Comparison of ENCODE assay signal across 19 mouse cellular contexts in the genomic region with DNA sequence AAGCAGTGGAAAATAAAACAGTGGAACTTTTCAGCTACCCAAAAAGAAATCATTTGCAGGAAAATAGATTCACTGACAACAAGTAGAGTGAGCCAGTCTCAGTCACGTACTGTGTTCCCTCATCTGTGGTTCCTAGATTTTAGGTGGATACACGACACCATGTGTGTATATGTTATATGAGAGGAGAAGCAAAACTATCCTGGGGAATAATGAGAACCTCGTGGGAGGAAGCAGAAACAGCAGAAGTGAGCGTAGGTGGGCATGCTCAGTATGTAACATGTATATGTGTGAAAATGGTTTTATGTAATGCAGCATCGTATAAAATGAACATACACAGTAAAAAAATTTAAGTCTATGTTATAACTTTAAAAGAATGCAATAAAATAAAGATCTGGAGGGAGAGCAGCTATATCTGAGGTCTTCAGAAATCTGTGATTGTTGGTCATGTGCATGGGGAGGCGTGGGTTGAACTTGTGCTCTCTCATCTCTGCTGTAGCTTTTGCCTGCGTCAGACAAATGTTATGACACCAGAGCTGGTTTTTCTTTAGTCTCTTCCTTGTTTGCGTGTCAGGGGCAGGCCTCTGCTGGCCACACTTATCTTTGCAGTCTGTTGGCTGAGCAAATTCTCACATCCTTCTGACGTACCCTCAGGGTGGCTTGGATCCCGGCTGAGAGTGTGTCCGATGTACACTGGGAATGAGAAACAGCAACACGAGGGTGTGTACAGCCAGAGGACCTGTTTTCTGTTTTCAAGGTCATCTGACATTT.
DNase-seq lines count a peak whose midpoint lies in the region; TF ChIP-seq lines count a peak whose summit lies in the region.
"Had no signal": no experiment of that assay in that cellular context is flagged by ENCODE, and none has a peak within 500 bp of the region (broad histone marks: within the 10 kb centered on the region; RNA-seq: fewer than 3 reads in every experiment).

No protein-coding gene starts in this region.

- H3K4me3 ChIP-seq in layer of hippocampus, adult 2 months: no peak overlapping the region
- H3K4me3 ChIP-seq in embryonic facial prominence, embryonic 10.5 days: no peak overlapping the region
- H3K4me3 ChIP-seq: embryonic facial prominence, embryonic 13.5 days; heart, embryonic 13.5 days; megakaryocyte, embryonic 14.5 days; neural tube, embryonic 13.5 days had no signal

- no peaks in the 10 kb centered on the region for H3K9me3 ChIP-seq in embryonic facial prominence, embryonic 10.5 days
- H3K9me3 ChIP-seq: embryonic facial prominence, embryonic 13.5 days; heart, embryonic 13.5 days; neural tube, embryonic 13.5 days had no signal

- no peak overlapping the region for H3K27ac ChIP-seq in layer of hippocampus, adult 2 months
- no peak overlapping the region for H3K27ac ChIP-seq in embryonic facial prominence, embryonic 10.5 days (replicated peaks)
- H3K27ac ChIP-seq: embryonic facial prominence, embryonic 13.5 days; heart, embryonic 13.5 days; neural tube, embryonic 13.5 days had no signal

- no peak for DNase-seq in layer of hippocampus, adult 2 months (ENCODE audit: low spot score in 2 of 2)
- DNase-seq in layer of hippocampus, postnatal 10 days (ENCODE audit: low spot score in 2 of 2): no peak
- peak; percentile 23 for DNase-seq in retina, postnatal 1 day
- DNase-seq in retina, embryonic 14.5 days (ENCODE audit: low spot score): no peak
- peak; percentile 16 for DNase-seq in embryonic facial prominence, embryonic 10.5 days (ENCODE audit: low spot score)
- DNase-seq in cerebellum, postnatal 36 days: no peak
- DNase-seq in kidney, adult 9 months: no peak
- DNase-seq: adrenal gland, postnatal 10 days; cerebellum, adult 11-12 months; cerebellum, postnatal 14 days; left cerebral cortex, postnatal 4 days; liver, postnatal 0 days; lung, postnatal 14 days; spleen, adult 18-20 months; thymus, postnatal 14 days had no signal

- no peaks in the 10 kb centered on the region for H3K36me3 ChIP-seq in embryonic facial prominence, embryonic 10.5 days (replicated peaks)
- H3K36me3 ChIP-seq: embryonic facial prominence, embryonic 13.5 days; heart, embryonic 13.5 days; neural tube, embryonic 13.5 days had no signal

- WGBS in embryonic facial prominence, embryonic 10.5 days: 62% methylated on average over 12 of the region's 12 CpGs

- H3K27me3 ChIP-seq in embryonic facial prominence, embryonic 10.5 days (replicated peaks; ENCODE audit: low read depth, poor library complexity, severe bottlenecking): no peaks in the 10 kb centered on the region
- H3K27me3 ChIP-seq: embryonic facial prominence, embryonic 13.5 days; heart, embryonic 13.5 days; megakaryocyte, embryonic 14.5 days; neural tube, embryonic 13.5 days had no signal

- H3K4me1 ChIP-seq in embryonic facial prominence, embryonic 10.5 days: no peaks in the 10 kb centered on the region
- H3K4me1 ChIP-seq: embryonic facial prominence, embryonic 13.5 days; heart, embryonic 13.5 days; megakaryocyte, embryonic 14.5 days; neural tube, embryonic 13.5 days had no signal

- TF ChIP-seq CTCF in layer of hippocampus, adult 2 months (conservative IDR thresholded peaks at IDR 0.05): peak; percentile 21; the same call in 1 of the 2 replicates

Comparison
In these comparisons a context has a peak if more than half of its experiments do, and no peak if none do; other contexts are left out.
1. DNase-seq: peak in retina, postnatal 1 day (single experiment) and embryonic facial prominence, embryonic 10.5 days (single experiment); none in layer of hippocampus, adult 2 months (0 of 2), layer of hippocampus, postnatal 10 days (0 of 2), retina, embryonic 14.5 days (single experiment), cerebellum, postnatal 36 days (0 of 2) and kidney, adult 9 months (single experiment).